Mouse (Mus musculus): ENCODE measurements around the gene Hnrnpa1. TPM values are rescaled to one million over a fixed set of nuclear protein-coding genes. Genes with fewer than 3 reads are reported as not detected.
"Not testable (repeated sequence)": the region's sequence is repeated elsewhere in the genome, so short reads cannot be mapped to it uniquely, and the experiment has no call there.

The Hnrnpa1 gene
- total RNA-seq, 2 experiments from 2014 or later = 160 to 179 TPM

GRCm38 (mm10) chr15:103239130-103239684 is 1.0 kb upstream of the Hnrnpa1 start:
- peak; percentile 72 to 76 for DNase-seq (ENCODE audit: low spot score in 2 of 2)

GRCm38 (mm10) chr15:103239685-103240159 is 510 bp upstream of the Hnrnpa1 start, which contains the start of gene Cbx5:
Gene Cbx5 (minus strand): TSS chr15:103239816.
- DNase-seq (ENCODE audit: low spot score in 2 of 2) = peak; percentile 92 to 93

DNA sequence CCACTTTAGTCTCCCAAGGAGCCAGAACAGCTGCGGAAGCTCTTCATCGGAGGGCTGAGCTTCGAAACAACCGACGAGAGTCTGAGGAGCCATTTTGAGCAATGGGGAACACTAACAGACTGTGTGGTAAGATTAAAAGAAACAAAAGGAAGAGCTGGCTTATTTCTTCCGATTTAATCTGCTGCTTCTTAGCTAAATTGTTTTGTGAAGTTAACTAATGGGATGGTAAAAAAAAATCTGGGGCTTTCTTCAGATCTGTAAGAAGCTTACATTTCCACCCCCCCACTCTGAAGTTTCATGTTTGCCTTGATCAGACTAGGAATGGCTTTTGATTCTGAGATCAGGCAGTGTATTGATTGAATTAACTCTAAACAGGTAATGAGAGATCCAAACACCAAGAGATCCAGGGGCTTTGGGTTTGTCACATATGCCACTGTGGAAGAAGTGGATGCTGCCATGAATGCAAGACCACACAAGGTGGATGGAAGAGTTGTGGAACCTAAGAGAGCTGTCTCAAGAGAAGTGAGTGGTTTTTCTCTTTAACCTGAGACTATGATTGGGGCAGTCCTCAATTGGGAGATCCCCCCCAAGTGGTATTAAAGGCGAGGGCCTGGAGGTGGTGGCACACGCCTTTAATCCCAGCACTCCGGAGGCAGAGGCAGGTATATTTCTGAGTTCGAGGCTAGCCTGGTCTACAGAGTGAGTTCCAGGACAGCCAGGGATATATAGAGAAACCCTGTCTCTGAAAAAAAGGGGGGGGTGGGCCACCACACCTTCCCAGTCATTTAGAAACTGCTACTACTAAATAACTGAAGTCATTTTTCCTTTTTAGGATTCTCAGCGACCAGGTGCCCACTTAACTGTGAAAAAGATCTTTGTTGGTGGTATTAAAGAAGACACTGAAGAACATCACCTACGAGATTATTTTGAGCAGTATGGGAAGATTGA is 1.1 kb downstream of the Hnrnpa1 start:
- DNase-seq (ENCODE audit: low spot score in 2 of 2) = not testable (repeated sequence)

DNA sequence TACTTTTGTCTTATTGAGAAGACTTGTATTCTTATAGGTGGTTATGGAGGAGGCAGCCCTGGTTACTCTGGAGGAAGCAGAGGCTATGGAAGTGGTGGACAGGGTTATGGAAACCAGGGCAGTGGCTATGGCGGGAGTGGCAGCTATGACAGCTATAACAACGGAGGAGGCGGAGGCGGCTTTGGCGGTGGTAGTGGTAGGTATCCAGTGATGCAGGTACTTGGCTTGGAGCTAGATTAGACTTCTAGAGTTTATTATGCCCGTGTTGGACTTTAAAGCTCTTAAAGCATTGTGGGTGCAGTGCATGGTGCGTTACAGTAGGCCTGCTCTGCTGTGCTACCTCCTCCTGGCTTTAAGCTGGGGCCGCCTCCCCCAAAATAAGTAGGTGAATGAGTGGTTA is 2.7 kb downstream of the Hnrnpa1 start:
- no peak for DNase-seq (ENCODE audit: low spot score in 2 of 2)

GRCm38 (mm10) chr15:103245616-103246015 is 5.4 kb downstream of the Hnrnpa1 start:
- DNase-seq (ENCODE audit: low spot score in 2 of 2) = no peak

GRCm38 (mm10) chr15:103247078-103247781 is 7.0 kb downstream of the Hnrnpa1 start:
- no peak for DNase-seq (ENCODE audit: low spot score in 2 of 2)

- DNase-seq (ENCODE audit: low spot score in 2 of 2) = no peak
Observed at GRCm38 (mm10) chr15:103247782-103248400, 7.7 kb downstream of the Hnrnpa1 start.

DNA sequence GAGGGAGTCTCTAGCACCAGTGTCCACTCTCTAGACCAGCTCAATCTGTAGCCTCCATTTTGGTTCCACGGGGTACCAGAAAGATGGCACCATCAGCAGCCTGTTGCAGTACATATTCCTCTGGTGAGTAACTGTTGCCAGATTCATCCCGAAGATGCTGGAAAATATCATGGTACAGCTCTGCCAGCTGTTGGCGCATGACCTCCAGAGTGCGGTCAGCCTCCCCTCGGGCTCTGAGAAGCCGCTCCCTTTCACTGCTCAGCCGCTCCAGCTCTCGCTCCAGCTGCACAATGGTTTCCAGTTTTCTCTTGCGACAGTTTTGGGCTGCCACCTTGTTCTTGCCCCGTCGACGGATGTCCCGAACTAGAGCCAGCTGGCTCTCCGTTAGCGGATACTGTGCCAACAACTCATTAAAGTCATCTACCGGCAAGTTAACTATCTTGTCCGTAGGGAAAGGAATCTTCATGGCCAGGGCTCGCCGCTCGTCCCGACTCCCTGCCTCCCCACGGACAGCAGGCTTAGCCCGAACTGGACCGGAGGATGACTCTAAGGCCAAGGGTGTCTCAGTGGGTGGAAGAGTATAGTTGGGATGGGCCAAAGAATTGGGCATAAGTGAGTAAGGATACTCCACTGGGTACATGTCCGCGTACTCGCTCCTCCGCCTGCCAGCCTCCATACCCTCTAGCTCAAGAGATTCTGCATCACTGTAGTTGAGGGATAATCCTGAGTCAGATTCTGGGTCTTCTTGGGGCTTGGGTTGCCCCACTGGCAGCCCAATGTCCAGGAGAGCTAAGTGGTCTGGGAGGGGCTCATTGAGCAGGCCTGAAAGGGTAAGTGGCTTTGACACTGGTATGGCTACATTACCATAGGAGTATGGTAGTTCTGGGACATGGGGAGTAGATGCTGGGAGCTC is 8.4 kb downstream of the Hnrnpa1 start:
- no peak for DNase-seq (ENCODE audit: low spot score in 2 of 2)

DNA sequence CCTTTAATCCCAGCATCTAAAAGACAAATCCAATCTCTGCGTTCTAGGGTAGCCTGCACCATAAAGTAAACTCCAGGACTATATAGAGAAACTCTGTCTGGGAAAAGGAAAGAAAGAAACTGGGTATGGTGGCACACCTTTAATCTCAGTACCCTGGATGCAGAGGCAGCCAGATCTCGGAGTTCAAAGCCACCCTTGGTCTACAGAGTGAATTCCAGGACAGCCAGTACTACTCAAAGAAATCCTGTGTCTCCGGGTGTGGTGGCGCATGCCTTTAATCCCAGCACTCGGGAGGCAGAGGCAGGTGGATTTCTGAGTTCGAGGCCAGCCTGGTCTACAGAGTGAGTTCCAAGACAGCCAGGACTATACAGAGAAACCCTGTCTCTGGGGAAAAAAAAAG is 9.3 kb downstream of the Hnrnpa1 start:
- not testable (repeated sequence) for DNase-seq (ENCODE audit: low spot score in 2 of 2)

DNA sequence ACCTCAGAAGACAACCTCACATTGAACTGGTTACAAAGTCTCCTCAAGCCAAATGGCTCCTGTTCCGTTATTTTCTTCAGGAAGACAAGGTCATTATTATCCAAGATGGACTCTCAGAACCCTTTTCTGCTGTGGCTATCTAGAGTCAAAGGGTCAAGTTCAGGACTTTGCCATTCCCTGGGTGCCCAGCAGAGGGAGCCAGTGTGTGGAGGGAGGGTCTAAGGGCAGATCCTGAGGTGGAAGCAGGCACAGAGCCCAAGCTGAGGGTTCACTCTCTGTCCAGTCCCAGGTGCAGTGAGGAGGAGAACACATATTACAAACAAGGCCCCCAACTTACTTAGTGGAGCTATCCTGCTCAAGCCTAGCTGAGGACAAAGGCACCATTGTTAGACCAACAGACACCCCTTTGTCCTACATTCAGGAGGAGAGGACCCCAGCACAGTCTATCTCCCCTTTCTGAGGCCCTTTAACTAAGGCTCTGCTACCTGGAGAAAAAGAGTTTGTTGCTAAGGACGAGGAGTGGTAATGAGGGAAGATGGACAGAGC is 10.0 kb downstream of the Hnrnpa1 start:
- peak; percentile 78 to 88 for DNase-seq (ENCODE audit: low spot score in 2 of 2)

DNA sequence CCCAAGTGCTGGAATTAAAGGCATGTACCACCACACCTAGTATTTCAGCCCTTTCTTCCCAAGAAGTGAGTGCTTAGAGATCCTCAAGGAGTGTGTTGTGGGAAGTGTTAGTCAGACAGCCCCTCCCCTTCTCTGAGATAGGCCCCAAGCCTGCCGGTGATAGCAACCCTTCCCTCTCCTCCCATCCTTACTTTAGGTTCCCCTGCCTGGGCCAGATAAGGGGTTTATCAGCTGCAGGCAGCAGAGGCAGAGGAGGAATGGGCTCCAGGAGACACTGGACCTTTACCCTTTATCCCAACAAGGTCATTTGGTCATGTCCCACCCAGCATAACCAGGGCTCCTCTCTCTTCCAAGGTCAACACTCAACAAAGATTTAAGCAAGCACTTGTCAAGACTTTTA is 11.4 kb downstream of the Hnrnpa1 start:
- no peak for DNase-seq (ENCODE audit: low spot score in 2 of 2)

- DNase-seq (ENCODE audit: low spot score in 2 of 2) = no peak
Observed at GRCm38 (mm10) chr15:103252660-103253059, 12.4 kb downstream of the Hnrnpa1 start.

- DNase-seq (ENCODE audit: low spot score in 2 of 2) = no peak
Observed at GRCm38 (mm10) chr15:103253352-103253751, 13.1 kb downstream of the Hnrnpa1 start.

DNA sequence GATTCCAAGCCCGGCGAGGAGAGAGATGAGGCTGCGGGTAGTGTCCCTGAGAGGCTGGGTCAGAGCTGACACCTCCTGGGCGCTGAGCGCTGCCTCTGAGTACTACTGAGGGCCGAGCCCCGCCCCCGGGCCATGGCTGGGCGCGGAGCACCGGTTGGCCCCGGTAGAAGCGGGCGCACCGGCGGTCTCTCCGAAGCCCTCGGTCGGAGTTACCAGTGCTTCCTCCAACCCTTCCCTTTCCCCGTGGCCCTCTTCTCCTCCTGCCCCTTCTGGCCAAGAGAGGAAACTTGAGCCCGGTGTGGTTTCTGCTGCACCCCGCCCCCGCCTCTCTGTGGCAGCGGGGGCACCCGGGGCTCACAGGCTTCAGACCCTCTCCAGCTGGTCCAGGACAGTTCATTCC is 14.9 kb downstream of the Hnrnpa1 start:
- DNase-seq (ENCODE audit: low spot score in 2 of 2) = peak; percentile 36 to 39

- DNase-seq (ENCODE audit: low spot score in 2 of 2) = no peak
Observed at GRCm38 (mm10) chr15:103256210-103256986, 16.2 kb downstream of the Hnrnpa1 start.

- DNase-seq (ENCODE audit: low spot score in 2 of 2) = peak; percentile 49 to 56
Observed at GRCm38 (mm10) chr15:103257790-103258728, 17.8 kb downstream of the Hnrnpa1 start, which contains the start of gene Nfe2. Gene Nfe2 (minus strand): TSS chr15:103258403.

DNA sequence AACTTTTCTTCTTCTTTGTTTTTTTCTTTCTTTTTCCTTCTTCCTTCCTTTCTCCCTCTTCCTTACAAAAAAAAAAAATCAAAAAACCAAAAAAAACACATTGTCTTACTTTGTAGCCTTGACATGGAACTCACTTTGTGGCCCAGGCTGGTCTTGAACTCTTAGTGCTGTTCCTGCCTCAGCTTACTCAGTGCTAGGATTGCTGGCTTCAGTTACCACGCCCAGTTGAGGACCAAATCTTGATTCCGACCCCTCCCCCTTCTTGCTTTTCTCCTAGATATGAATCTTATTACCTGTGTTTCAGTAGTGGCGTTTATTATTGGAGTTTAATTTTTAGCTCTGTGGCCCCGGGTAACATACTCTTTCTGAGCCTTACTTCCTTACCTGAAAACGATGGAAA is 18.9 kb downstream of the Hnrnpa1 start:
- DNase-seq (ENCODE audit: low spot score in 2 of 2) = no peak

- no peak for DNase-seq (ENCODE audit: low spot score in 2 of 2)
Observed at GRCm38 (mm10) chr15:103259989-103260388, 19.8 kb downstream of the Hnrnpa1 start.
